Mouse (Mus musculus) urinary bladder, postnatal 4 days (tissue): ENCODE results near the gene Ptk7.
"Not testable (repeated sequence)": the region's sequence is repeated elsewhere in the genome, so short reads cannot be mapped to it uniquely, and the experiment has no call there.

Source experiments
- DNase-seq, 2 experiments: peaks; one replicate each; pipeline ENCODE4 v3.0.0; 2021 to 2022; ENCODE audit warnings: low spot score in 2 of 2

Gene Ptk7

DNA sequence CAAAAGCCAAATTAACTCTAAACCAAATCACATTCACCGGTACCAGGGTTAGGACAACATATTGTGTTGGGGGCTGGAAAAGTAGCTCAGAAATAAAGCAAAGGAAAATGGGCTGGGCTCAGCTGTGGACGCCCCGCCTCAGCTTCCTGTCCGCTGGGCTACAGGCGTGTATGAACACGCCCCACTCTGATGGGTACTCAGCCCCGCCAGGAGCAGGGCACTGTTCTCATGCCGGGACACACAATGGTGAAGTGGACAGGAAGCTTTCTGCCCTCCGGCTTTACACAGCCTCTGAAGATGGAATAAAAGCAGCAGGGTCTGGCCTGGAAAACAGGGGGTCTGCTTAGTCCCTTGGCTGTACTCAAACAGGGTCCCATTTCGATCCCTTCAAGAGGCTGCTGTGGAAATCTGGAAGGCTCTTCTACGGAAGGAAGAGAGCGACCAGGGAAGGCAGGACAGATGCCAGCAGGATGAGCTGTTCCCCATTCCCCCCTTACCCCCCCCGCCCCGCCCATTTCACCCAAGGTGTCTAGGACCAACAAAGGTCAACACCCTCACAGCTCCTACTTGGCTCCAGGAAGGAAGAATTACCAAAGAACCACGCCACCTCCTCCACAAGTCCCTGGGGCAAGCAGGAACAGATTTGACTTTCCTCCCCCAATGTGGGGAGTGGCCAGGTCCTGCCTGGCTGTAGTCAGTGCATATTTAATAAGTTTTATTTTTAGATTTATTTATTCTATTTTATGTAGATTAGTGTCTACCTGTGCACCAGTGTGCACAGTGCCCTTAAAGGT is 19.4 kb downstream of the Ptk7 start:
- no peak for DNase-seq

DNA sequence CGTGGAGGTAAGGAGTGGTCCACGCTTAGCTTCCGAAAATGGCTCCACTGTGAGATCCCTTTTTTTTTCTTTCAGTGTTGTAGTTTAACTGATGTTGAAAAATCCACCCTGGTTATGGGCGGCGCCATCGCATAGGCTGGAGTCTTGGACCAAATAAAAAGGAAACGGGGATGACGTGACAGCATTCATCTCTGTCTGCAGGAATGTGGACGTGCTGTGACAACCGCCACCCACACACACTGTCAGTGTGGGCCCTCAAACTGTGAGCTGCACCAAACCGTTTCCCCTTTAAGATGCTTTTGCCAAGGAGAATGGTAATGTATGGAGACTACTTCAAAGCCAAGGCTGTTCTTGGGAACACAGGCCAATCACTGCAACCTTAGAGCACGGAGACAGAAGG is 23.3 kb downstream of the Ptk7 start:
- no peak for DNase-seq

DNA sequence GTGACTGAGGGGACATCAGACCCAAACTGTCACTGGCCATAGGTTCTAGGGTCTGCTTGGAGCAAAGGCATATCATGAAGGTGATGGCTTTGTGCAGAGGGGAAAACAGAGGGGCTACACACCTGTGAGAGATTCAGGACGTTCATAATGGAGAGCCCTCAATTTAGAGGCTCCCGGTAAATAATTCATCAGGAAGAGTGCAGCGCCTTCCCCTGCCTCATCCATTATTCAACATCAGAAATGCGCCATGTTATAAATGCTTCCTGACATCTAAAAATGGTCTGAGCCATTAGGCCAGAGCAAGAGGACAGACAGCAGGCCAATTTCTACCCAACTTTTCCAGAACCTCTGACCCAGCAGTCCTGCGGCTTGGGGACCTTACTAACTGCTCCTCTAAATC is 24.2 kb downstream of the Ptk7 start:
- DNase-seq, result no peak

DNA sequence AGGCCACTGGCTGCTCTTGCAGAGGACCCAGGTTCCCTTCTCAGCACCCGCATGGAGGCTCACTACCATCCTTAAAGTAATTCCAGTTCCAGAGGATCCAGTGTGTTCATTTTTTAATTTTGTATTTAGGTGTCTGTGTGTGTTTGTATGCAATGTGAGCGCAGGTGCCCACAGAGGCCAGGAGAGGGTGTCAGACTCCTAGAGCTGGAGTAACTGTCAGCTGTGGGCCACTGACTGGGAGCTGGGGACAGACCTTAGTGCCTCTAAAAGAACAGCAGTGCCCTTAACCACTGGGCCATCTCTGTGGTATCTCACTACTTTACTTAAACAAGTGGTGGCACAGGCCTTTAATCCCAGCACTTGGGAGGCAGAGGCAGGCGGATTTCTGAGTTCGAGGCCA is 26.1 kb downstream of the Ptk7 start:
- DNase-seq, result no peak

DNA sequence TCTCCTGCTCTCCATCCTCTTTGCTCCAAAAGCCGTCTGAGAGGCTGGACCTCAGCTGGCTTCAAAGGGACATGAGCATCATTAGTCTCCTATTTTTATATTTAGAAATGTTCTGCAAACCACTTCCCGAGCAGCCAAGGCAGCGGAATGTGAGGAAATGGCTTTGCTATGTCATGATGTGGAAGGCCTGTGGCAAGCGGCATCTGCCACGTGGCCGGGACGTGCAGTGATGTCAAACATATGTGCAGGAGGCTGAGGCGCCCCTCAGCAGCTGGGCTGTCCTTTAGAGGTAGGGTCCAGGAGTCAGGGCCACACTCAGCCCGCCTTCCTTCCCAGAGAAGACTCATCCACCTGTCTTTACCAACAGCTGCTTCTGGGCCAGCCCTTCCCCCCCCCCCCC is 27.1 kb downstream of the Ptk7 start:
- DNase-seq, result no peak

DNA sequence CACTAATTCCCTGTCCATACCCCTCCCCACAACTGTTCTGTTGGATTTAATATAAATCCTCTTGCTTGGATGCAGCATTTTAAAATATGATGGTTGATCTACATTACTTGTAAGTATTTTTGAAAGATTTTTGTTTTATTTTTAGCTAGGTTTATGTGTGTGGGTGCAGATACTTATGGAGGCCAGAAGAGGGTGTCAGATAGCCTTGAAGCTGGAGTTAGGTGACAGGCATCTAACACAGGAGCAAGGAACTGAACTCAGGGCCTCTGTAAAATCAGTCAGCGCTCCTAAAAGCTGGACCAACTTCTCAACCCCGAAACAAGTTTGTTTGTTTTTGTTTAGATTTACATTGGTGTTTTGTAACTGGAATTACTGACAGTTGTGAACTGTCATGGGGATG is 28.7 kb downstream of the Ptk7 start:
- no peak for DNase-seq

DNA sequence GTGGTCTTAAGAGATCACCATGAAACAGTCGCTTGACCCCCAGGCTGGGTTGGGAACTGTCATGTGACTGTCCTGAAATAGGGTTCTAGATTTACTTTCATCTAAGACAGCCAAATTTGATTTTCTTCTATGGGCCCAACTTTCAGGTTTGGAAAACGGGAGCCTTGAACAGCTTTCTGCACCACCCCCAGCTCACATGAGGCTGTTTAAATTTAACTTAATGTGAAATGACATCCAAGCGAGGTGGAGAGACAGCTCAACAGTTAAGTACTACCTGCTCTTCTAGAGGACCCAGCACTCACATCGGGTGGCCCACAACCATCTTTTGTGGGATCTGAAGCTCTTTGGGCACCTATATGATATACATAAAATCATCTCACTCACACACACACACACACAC is 30.3 kb downstream of the Ptk7 start:
- no peak for DNase-seq

DNA sequence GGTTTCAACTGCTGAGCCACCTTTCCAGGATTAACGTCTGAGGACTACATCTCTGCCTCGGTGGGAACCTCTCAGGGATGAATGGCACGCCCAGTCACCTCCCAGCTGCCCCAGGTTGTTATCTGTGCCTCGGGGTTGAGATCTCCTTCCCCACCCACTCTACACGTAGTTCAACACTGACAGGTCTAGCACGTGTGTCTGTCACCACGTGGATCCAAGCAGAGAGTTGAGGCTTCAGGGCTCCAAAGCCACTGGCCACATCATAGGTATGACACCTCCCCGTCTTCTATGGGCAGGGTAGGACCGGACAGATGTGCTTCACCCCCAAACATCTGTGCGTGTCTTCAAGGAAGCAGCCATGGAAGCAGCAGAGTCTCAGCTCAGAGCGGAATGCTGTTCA is 31.3 kb downstream of the Ptk7 start:
- DNase-seq, result no peak

DNA sequence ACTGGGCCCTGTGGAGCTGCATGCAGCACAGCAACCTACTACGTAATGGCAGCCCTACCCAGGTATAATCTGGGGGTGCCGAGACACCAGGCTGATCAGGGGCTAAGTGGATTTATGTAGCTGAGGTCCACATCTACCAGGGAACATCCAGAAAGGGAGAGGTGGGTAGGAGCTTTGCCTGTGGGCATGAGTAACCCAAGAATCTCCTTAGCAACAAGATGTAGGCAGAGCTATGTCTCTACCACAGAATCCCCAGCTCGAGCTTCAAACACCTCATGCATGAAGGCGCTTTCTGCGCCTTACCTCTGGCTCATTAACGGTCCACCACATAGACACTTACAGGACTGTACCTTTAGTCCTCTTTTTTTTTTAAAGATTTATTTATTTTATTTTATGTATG is 34.0 kb downstream of the Ptk7 start:
- no peak for DNase-seq

DNA sequence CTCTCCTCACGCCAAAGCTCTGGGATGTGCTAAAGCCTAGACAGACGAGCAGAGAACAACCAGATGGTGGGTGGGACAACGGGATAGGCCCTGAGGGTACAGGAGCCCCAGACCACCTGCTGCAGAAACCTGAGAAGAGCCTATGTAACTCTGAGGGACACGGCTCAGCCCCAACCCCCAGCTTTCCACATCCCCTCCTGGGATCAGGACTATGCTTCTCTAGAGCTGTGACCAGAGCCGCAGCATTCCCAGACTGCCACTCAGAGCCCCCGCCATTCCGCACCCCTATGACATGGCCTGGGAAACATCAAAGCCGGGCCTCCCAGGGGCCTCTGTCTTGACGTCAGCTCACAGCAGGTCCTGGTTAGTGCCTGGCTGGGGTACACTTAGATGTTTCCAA is 34.7 kb downstream of the Ptk7 start:
- DNase-seq, result no peak

DNA sequence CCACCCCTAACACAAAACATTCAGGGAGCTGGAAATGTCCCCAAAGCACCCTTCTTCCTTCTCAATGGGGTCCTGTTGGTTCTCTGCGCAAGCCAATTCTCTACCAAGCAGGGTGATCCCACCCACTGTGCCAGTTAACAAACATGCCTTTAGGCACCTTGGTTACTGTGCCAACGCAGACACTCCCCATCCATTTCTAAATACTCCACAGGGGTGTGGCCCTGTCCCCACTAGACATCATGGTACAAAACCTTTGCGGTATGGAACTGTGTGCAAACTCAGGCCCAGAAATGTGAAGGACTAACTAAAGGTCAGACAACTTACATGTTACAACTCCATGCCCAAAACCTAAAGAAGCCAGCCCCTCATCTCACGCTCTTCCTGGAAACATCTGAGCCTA is 36.2 kb downstream of the Ptk7 start:
- DNase-seq, result no peak

DNA sequence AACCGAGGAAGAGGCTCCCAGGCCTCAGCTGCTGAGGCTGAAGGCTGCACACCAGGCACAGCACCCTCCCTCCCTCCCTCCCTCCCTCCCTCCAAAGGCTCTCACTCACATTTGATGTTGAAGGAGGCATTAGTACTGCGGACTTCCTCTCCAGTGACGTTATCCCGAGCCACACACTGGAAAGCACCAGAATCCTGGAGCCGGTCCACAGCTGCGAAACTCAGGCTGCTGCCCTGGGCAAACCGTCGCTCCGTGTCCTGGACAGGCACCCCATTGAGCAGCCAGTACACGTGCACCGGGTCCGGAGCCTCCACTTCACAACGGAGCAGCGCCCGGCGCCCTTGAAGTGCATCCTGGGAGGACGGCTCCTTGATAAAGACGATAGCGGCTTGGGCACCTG is 37.9 kb downstream of the Ptk7 start:
- no peak for DNase-seq

DNA sequence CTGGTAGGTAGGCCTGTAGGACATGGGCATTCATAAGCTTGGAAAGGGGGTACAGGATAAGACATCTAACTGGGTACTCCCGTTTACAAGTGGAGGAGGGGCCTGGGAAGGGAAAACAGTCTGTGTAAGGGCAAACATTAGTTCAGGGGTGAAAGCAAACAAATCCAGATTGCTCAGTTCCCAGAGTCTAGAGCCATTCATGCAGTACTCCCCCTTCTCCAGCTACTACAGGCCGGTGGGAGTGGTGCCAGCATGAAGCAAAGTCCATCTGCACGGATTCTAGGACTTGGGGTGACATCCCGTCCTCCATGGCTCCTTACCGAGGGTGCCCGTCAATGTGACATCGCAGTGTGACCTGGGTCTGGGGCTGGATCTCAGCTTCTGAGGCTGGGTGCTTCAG is 38.9 kb downstream of the Ptk7 start:
- no peak for DNase-seq

DNA sequence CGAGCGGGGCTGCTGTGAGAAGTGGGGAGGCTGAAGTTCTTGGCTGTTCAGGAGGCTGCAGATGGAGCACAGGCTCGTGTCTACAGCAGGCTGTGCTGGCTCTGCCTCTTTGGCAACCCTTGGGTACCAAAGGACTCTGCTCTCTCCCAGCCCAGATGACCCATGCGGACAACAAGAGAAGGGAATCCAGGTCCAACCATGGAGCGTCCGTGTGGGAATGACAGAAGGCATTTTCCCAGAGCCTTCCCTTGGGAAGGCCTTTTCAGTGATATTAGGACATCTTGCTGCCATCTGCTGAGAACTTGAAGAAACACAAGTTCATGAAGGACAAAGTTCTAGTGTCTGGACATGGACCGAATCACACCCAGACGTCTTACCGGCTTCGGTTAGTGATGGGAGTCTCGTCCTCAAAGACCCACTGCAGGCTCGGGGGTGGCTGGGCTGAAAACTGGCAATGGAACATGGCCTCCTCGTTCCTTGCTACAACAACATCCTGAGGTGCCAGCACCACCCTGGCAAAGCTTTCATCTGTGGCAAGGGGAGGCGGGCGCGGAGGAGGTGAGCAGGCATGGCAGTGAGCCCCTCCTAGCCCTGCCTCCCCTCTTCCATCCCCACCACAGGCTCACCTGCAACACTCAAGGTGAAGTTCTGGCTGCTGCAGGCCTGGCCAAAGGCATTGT is 39.5 kb downstream of the Ptk7 start:
- no peak for DNase-seq

DNA sequence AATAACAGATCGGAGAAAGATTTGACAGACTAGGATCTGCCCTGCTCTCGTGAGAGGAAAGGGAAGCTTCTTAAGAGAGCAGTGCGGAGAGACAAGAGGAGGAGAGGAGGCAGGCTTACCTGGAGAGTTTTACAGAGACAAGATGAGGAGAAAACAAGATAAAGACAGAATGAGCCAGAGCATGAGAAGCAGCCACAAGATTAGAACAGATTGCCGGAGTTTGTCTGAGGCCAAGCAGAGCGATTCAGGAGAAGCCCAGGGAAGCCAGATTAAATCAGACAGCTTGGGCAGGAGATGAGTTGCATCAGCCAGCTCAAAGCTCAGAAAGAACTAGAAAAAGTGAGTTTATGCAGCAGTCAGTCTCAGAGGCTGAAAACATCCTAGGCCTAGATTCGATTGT is 40.4 kb downstream of the Ptk7 start:
- DNase-seq, result no peak

DNA sequence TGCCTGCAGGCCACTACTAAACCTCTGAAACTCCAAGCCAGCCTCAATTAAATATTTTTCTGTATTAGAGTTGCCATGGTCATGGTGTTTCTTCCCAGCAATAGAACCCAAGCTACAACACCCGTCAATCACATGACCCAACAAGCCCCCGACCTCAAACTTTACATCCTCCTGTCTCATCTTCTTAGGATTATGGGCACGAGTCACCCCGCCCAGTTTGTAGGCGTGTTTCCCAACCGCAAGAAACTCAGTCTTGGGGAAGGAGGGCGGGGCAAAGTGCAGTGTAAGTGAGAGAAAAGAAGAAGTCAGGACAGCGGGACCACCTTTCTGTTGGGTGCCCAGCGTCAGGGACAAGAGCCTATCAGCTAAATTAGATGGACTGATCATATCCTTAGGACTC is 41.1 kb downstream of the Ptk7 start:
- no peak for DNase-seq

DNA sequence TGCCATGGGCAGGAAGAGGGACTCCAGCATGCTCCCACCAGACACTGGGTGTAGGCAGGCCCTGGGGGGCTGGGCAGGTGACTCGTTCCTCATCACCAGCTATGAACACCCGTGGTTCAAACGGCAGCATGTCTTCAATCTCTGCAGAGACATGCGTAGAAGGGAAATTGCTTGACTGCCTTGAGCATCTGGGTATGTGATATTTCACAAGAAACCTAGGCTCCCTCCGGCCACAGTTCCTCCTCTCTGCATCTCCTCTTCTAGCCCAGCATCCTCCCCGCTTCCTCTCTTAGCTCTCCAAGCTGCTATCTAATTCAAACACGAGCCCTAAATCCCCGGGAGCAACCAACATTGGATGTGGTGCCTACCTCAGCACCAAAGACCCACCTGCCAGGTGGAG is 43.0 kb downstream of the Ptk7 start:
- no peak for DNase-seq

DNA sequence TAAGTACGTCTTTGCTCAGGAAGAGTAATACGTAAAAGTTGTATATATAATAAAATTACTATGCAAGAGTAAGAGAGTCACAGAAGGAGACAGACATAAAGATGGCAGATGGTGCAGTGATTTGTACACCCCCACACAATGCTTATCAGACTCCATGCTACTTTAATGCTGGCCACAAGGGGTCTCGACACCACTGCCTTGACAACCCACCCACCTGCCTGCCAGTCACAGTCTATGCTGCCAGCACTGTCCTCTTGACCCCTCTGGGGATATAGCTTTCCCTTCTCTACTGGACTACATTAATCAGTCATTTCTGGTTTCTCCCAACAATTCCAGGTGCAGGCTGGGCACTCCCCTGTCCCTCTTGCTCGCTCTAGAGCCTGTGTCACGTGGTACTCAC is 50.7 kb downstream of the Ptk7 start:
- DNase-seq, result no peak

DNA sequence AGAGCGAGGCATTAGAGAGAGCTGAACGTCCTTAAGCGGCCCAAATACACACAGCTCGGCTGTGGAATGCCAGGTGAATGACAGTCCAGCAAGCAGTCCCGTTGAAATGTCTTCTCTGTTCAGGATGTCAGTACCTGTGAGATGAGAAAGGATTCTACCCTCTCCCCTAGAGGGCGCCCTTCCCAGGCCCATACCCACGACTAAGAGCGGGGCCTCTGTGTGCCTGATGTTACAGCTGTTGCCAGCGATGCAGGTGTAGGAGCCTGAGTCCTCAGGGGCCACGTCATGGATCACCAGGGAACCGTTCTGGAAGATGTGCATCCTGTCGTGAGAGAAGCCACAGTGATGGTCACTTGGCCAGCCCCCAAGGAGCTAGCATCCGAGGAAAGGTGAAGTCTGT is 53.2 kb downstream of the Ptk7 start:
- no peak for DNase-seq

DNA sequence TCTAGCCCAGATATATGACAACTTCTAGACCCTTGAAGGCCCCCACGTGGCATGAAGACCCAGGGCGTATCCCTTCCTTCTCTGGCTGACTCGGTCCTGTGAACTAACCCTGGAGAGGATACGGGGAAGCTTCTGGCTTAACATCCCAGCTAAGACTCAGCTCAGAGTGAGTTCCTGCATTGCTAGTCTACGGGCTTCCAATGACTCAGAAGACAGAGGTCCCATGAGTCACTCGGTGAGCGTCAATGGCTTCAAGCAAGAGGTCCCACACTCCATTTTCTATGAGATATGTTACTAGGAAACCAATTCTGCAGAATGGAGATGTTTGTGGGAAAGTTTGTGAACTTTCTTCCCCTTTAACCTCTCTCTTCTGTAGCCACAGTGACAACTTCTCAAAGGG is 54.8 kb downstream of the Ptk7 start:
- DNase-seq, result no peak

DNA sequence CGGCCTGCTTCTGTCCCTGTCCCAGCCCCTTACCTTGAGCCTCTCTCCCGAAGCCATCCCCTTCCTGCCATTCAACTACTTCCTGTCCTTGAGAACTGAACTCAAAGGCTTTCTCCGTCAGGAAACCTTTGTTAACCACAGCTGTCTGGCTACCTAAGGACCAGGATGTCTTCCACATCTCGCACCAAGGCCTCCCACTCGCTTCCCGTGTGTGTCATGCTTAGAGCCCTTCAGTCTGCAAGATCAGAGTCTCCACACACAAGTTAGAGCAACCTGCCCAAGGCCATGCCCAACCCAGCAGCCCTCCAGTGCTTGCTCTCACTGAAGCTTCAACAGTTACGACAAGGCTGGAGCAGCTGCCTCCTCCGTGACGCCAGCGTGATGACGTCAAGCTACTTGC is 58.3 kb downstream of the Ptk7 start:
- no peak for DNase-seq

DNA sequence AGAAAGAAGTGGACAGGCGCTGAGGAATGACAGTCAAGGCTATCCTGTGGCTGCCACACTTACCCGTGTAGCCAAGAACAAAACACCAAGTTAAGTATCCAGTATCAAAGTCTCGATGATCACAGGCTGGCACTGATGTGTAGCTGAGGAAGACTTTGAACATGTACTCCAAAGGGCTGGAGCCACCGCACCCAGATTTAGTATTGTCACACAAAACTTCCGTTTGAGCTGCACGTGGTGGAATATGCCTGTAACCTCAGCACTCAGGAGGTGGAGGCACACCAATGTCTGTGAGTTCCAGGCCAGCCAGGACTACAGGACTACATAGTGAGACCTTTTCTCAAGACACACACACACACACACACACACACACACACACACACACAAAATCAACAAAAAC is 70.2 kb downstream of the Ptk7 start:
- DNase-seq, result no peak

DNA sequence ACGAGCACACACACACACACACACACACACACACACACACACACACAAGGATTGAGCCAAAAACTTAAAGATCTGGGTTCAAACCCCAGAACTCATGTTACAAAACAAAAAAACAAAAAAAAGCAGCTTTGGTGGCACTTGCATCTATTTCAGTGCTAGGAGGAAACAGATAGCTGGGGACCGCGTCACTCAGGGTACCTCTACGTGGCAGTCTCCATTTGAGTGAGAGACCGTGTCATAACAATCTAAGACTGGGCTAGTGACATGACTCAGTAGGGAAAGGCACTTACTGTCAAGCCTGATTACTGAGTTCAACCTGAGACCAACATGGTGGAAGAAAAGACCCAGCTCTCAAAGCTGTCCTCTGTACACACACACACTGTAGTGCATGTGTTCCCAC is 71.2 kb downstream of the Ptk7 start:
- DNase-seq, result no peak

DNA sequence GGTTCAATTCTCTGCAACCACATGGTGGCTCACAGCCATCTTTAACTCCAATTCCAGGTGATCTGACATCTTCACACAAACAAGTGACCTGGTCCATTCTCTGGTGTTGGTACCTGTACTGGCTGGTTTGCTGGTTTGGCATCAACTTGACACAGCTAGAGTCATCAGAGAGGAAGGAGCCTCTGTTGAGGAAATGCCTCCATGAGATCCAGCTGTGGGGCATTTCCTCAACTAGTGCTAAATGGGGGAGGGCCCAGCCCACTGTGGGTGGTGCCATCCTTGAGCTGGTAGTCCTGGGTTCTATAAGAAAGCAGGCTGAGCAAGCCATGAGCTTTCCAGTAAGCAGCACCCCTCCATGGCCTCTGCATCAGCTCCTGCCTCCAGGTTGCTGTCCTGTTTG is 72.0 kb downstream of the Ptk7 start:
- not testable (repeated sequence) for DNase-seq
